ENCODE assay signal across 8 mouse cellular contexts in genomic region chr7:83884921-83885532, GRCm38 (mm10). TPM values are rescaled to one million over a fixed set of nuclear protein-coding genes. Genes with fewer than 3 reads are reported as not detected.
DNase-seq lines count a peak whose midpoint lies in the region; ATAC-seq and TF ChIP-seq lines count a peak whose summit lies in the region.

No protein-coding gene starts in this region.

- H3K27ac ChIP-seq in bone marrow, adult 2 months (ENCODE audit: control insufficient read depth, insufficient read depth, low read depth, low read length, poor library complexity) = peak overlapping the region; percentile 96
- H3K27ac ChIP-seq in heart, embryonic 12.5 days (ENCODE audit: poor library complexity, severe bottlenecking) = peak overlapping the region; percentile 98
- peak overlapping the region; percentile 91 for H3K27ac ChIP-seq in midbrain, postnatal 0 days (ENCODE audit: low read depth, low read length)

- intact Hi-C loops in left cerebral cortex, postnatal 10 days (cut with DNase I) = loop anchor here (5.0 to 10.0 kb wide), 3 partner anchors 73 to 320 kb away; no protein-coding TSS in a partner anchor

- TF ChIP-seq POLR2A in bone marrow, adult 2 months (IDR thresholded peaks at IDR 0.05; ENCODE audit: borderline replicate concordance, control insufficient read depth, low read depth, low read length) = no peak

- 40% methylated on average over 6 of the region's 6 CpGs for WGBS in bone marrow, adult 2 months
- WGBS in heart, embryonic 12.5 days = 27% methylated on average over 6 of the region's 6 CpGs
- WGBS in midbrain, postnatal 0 days = 34% methylated on average over 6 of the region's 6 CpGs

- H3K4me2 ChIP-seq in heart, embryonic 12.5 days = peak overlapping the region; percentile 91
- peak overlapping the region; percentile 77 for H3K4me2 ChIP-seq in midbrain, postnatal 0 days (ENCODE audit: low read depth, low read length, poor library complexity, severe bottlenecking)

- H3K9ac ChIP-seq in heart, embryonic 12.5 days = peak overlapping the region; percentile 91
- peak overlapping the region; percentile 89 for H3K9ac ChIP-seq in midbrain, postnatal 0 days (replicated peaks; ENCODE audit: low read length, poor library complexity, severe bottlenecking)

- no peak for TF ChIP-seq CTCF in bone marrow, adult 2 months (IDR thresholded peaks at IDR 0.05; ENCODE audit: control insufficient read depth, insufficient read depth, low read length)
- no peak for TF ChIP-seq CTCF in midbrain, postnatal 0 days (IDR thresholded peaks at IDR 0.05)

- no peaks in the 10 kb centered on the region for H3K9me3 ChIP-seq in heart, embryonic 12.5 days (replicated peaks)
- H3K9me3 ChIP-seq in midbrain, postnatal 0 days (ENCODE audit: low read length) = no peaks in the 10 kb centered on the region

- peaks cover 10% of the 10 kb centered on the region for H3K36me3 ChIP-seq in heart, embryonic 12.5 days
- H3K36me3 ChIP-seq in midbrain, postnatal 0 days (ENCODE audit: insufficient read depth, low read length) = no peaks in the 10 kb centered on the region

- peak; percentile 7; the same call in 1 of the 2 replicates for ATAC-seq in heart, embryonic 12.5 days (ENCODE audit: insufficient number of reproducible peaks, low FRiP score)
- ATAC-seq in midbrain, postnatal 0 days (ENCODE audit: low FRiP score) = no peak

- peak overlapping the region; percentile 64 for H3K4me3 ChIP-seq in bone marrow, adult 2 months (replicated peaks; ENCODE audit: control insufficient read depth, low read depth, low read length)
- H3K4me3 ChIP-seq in heart, embryonic 12.5 days = peak overlapping the region; percentile 69
- H3K4me3 ChIP-seq in midbrain, postnatal 0 days (ENCODE audit: low read depth, low read length) = peak overlapping the region; percentile 84

- DNase-seq in embryo, embryonic 10 days (ENCODE audit: low spot score) = peak; percentile 10
- no peak for DNase-seq in embryo, embryonic 9.5 days (ENCODE audit: extremely low spot score)
- peak; percentile 80 for DNase-seq in liver
- DNase-seq in midbrain, postnatal 0 days (ENCODE audit: low spot score) = no peak
- no peak for DNase-seq in frontal cortex, postnatal 14 days (ENCODE audit: low spot score in 2 of 2)
- DNase-seq in left cerebral cortex, postnatal 10 days (ENCODE audit: extremely low spot score in 1 of 2, low spot score in 2 of 2) = no peak

- peaks cover 5% of the 10 kb centered on the region for H3K4me1 ChIP-seq in bone marrow, adult 2 months (ENCODE audit: control insufficient read depth, insufficient read depth, low read length)
- peaks cover 33% of the 10 kb centered on the region for H3K4me1 ChIP-seq in heart, embryonic 12.5 days (replicated peaks)
- H3K4me1 ChIP-seq in midbrain, postnatal 0 days (ENCODE audit: insufficient read depth, low read length) = peaks cover 18% of the 10 kb centered on the region

- H3K27me3 ChIP-seq in heart, embryonic 12.5 days (replicated peaks) = no peaks in the 10 kb centered on the region
- H3K27me3 ChIP-seq in midbrain, postnatal 0 days (ENCODE audit: insufficient read depth, low read length) = no peaks in the 10 kb centered on the region

RNA-seq across cellular contexts. Expression of gene Mesd, which starts 0.8 kb away (rescaled TPM):
- 17.4 and 32.0 TPM in 2 replicates for polyA plus RNA-seq in bone marrow, adult 2 months (2011; ENCODE audit: insufficient read depth, insufficient read length, low replicate concordance, missing spikeins)
- 101 and 107 TPM in 2 replicates for polyA plus RNA-seq in heart, embryonic 12.5 days (2016; fragmentation: Nextera tagmentation; extraction: Ambion mirVana)
- 26.0 and 50.2 TPM in 2 replicates for total RNA-seq in midbrain, postnatal 0 days (2014; rRNA removed)
- polyA plus RNA-seq in midbrain, postnatal 0 days (2015; fragmentation: Nextera tagmentation; extraction: Ambion mirVana) = 69.1 and 75.0 TPM in 2 replicates
- total RNA-seq in left cerebral cortex, postnatal 10 days (2021) = 10 to 100 TPM; 56.6 to 74.9 TPM

RNA-seq across cellular contexts. Expression of gene Tlnrd1, which starts 0.9 kb away (rescaled TPM):
- 10.5 and 11.5 TPM in 2 replicates for polyA plus RNA-seq in bone marrow, adult 2 months (2011; ENCODE audit: insufficient read depth, insufficient read length, low replicate concordance, missing spikeins)
- 21.2 and 22.6 TPM in 2 replicates for polyA plus RNA-seq in heart, embryonic 12.5 days (2016; fragmentation: Nextera tagmentation; extraction: Ambion mirVana)
- 49.8 and 54.9 TPM in 2 replicates for total RNA-seq in midbrain, postnatal 0 days (2014; rRNA removed)
- 9.5 and 10.7 TPM in 2 replicates for polyA plus RNA-seq in midbrain, postnatal 0 days (2015; fragmentation: Nextera tagmentation; extraction: Ambion mirVana)
- 10 to 100 TPM; 17.2 to 18.6 TPM for total RNA-seq in left cerebral cortex, postnatal 10 days (2021)

Comparison
In these comparisons a context has a peak if more than half of its experiments do, and no peak if none do; other contexts are left out.
1. DNase-seq: peak in embryo, embryonic 10 days (single experiment) and liver (single experiment); none in embryo, embryonic 9.5 days (single experiment), midbrain, postnatal 0 days (single experiment), frontal cortex, postnatal 14 days (0 of 2) and left cerebral cortex, postnatal 10 days (0 of 2).
2. Peak in every context shown above with its lines, with median percentiles within 50 percentile points of each other: H3K27ac ChIP-seq and H3K4me3 ChIP-seq.